Mouse (Mus musculus) heart, adult 2 months (tissue): ENCODE data around the gene Olfr657. TPM values are rescaled to one million over a fixed set of nuclear protein-coding genes. Genes with fewer than 3 reads are reported as not detected.

Experiments used
- DNase-seq, 2 experiments: peaks; one replicate each; pipeline ENCODE4 v3.0.0; 2021
- H3K27ac ChIP-seq: fragments of 200-600 bp; 2 replicates; pipeline ENCODE4 v1.8.1; 2022
- H3K27me3 ChIP-seq: fragments of 200-500 bp; 2 replicates; pipeline ENCODE4 v1.6.1; 2012; ENCODE audit warnings: mild to moderate bottlenecking, low read length, inconsistent platforms, mixed read lengths; ENCODE audit not compliant: control insufficient read depth, insufficient read depth
- H3K36me3 ChIP-seq: fragments of 200-500 bp; 2 replicates; pipeline ENCODE4 v1.6.1; 2012; ENCODE audit warnings: low read length, inconsistent platforms; ENCODE audit not compliant: control insufficient read depth, insufficient read depth
- H3K4me1 ChIP-seq: fragments of 200-500 bp; 2 replicates; pipeline ENCODE4 v1.6.1; 2011; ENCODE audit warnings: low read length; ENCODE audit not compliant: control insufficient read depth, insufficient read depth
- H3K4me3 ChIP-seq: fragments of 200-600 bp; 2 replicates; pipeline ENCODE4 v1.8.1; 2022
- H3K79me2 ChIP-seq: fragments of 200-500 bp; replicated peaks from 2 replicates; pipeline ENCODE4 v1.6.1; 2012; ENCODE audit warnings: mild to moderate bottlenecking, inconsistent platforms, low read length, moderate library complexity, mixed read lengths; ENCODE audit not compliant: control insufficient read depth, insufficient read depth
- H3K9ac ChIP-seq: fragments of 200-500 bp; 2 replicates; pipeline ENCODE4 v1.6.1; 2012; ENCODE audit warnings: low read depth, mild to moderate bottlenecking, control low read depth, inconsistent platforms, low read length, mixed read lengths
- CTCF ChIP-seq: fragments of 200-600 bp; IDR thresholded peaks from 2 replicates; pipeline ENCODE4 v1.8.1; 2022; ENCODE audit warnings: antibody characterized with exemption, mild to moderate bottlenecking, moderate library complexity
- EP300 ChIP-seq: fragments of 200-500 bp; IDR thresholded peaks from 2 replicates; pipeline ENCODE4 v1.6.1; 2011; ENCODE audit warnings: low read depth, low read length, control low read depth; ENCODE audit not compliant: insufficient read depth
- POLR2A ChIP-seq: fragments of 200-500 bp; IDR thresholded peaks from 2 replicates; pipeline ENCODE4 v1.6.1; 2011; ENCODE audit warnings: mild to moderate bottlenecking, low read depth, low read length, control low read depth; ENCODE audit not compliant: insufficient read depth
- WGBS: fragments of 180-500 bp; shearing (Covaris S2); methylation state at CpG from one replicate; pipeline ENCODE4 v1.1.7; 2018; 5-methylcytosine and 5-hydroxymethylcytosine counted together
- intact Hi-C: fragments of 180-260 bp; cut with DNase I; formaldehyde crosslinking; loops from one replicate; pipeline ENCODE4 v1.15.1; 2025
- polyA plus RNA-seq: library from polyadenylated mRNA; depleted of rRNA; stranded (reverse); fragments of >200 nt; gene quantifications from 2 replicates; pipeline ENCODE4 v1.2.3, GENCODE M21; 2012
- total RNA-seq, 2 experiments: library from RNA; stranded (reverse); gene quantifications; 2 replicates each; pipeline ENCODE4 v1.2.3; 2021

Olfr657 gene
- total and polyA plus RNA-seq, 3 experiments: not detected

GRCm38 (mm10) chr7:104601679-104602078, 22.9 kb upstream of the Olfr657 start, which contains the start of gene Olfr655:
Gene Olfr655 (minus strand): TSS chr7:104601779.
- no peaks in the 10 kb centered on the region for H3K27me3 ChIP-seq
- WGBS: 66% methylated on average over 2 of the region's 2 CpGs
- no peaks in the 10 kb centered on the region for H3K36me3 ChIP-seq
- TF ChIP-seq POLR2A (no peak), EP300 (no peak), CTCF (no peak)
- no peaks in the 10 kb centered on the region for H3K79me2 ChIP-seq
- intact Hi-C loops: no loop called here
- no peak for DNase-seq
- no peak within 1 kb of the TSS for H3K9ac ChIP-seq
- no peak within 1 kb of the TSS for H3K27ac ChIP-seq
- no peak within 1 kb of the TSS for H3K4me3 ChIP-seq
- no peaks in the 10 kb centered on the region for H3K4me1 ChIP-seq

GRCm38 (mm10) chr7:104603173-104603572, 21.4 kb upstream of the Olfr657 start:
- TF ChIP-seq POLR2A: no peak
- peak; percentile 74 for TF ChIP-seq CTCF
- Histone ChIP-seq H3K27ac (no peak overlapping the region), H3K36me3 (no peaks in the 10 kb centered on the region), H3K79me2 (no peaks in the 10 kb centered on the region), H3K27me3 (no peaks in the 10 kb centered on the region), H3K4me3 (no peak overlapping the region), H3K9ac (no peak overlapping the region), H3K4me1 (no peaks in the 10 kb centered on the region)
- 5% methylated on average over 3 of the region's 3 CpGs for WGBS
- intact Hi-C loops: no loop called here
- DNase-seq: peak; percentile 4 to 27

DNA sequence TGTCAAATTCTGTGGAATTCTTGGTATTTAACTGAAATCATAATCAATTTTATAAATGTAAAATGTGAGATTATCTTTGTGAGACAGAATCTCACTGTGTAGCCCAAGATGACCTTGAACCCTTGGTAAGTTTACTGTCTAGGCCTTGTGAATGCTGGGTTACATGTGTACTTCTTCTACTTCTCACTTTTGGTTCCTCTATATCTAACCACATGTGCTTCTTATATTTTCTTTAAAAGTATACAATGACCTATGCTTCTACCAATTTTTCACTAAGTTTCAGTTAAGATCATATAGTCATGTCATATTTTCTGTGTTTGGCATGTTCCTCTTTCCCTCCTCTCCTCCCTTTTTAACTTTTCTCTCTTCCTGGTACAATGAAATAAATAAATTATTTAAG, 19.9 kb upstream of the Olfr657 start:
- Histone ChIP-seq H3K79me2 (no peaks in the 10 kb centered on the region), H3K4me3 (no peak overlapping the region), H3K27ac (no peak overlapping the region), H3K27me3 (no peaks in the 10 kb centered on the region), H3K9ac (no peak overlapping the region), H3K4me1 (no peaks in the 10 kb centered on the region), H3K36me3 (no peaks in the 10 kb centered on the region)
- intact Hi-C loops: no loop called here
- no peak for DNase-seq
- no peak for TF ChIP-seq EP300
- TF ChIP-seq POLR2A: no peak
- no peak for TF ChIP-seq CTCF

DNA sequence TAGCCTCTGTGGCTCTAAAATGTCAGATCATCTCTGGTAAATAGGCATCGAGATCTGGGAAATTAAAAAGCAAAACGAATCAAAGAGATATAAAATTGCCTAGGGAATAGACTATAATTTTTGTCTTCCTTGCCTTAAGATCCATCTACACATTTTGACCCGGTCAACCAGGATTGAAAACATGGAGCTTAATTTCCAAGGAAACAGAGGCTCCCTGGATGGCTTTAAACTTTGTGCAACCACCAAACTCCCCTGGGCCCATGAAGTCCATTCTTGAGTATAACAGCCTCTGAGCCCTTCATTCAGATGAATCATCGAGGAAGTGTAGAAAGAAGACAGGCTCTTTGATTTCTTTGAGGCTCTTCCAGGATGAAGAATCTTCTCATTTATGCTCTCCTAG, 10.9 kb upstream of the Olfr657 start, which contains the start of gene Olfr656:
TSS of gene Olfr656 (plus strand) at position 301 of the 400 bp plus-strand sequence.
- Histone ChIP-seq H3K79me2 (no peaks in the 10 kb centered on the region), H3K27ac (no peak within 1 kb of the TSS), H3K9ac (no peak within 1 kb of the TSS), H3K4me3 (no peak within 1 kb of the TSS), H3K27me3 (no peaks in the 10 kb centered on the region), H3K4me1 (no peaks in the 10 kb centered on the region), H3K36me3 (no peaks in the 10 kb centered on the region)
- TF ChIP-seq EP300 (no peak), POLR2A (no peak), CTCF (no peak)
- DNase-seq: no peak
- 63% methylated on average over 4 of the region's 4 CpGs for WGBS
- intact Hi-C loops: no loop called here

DNA sequence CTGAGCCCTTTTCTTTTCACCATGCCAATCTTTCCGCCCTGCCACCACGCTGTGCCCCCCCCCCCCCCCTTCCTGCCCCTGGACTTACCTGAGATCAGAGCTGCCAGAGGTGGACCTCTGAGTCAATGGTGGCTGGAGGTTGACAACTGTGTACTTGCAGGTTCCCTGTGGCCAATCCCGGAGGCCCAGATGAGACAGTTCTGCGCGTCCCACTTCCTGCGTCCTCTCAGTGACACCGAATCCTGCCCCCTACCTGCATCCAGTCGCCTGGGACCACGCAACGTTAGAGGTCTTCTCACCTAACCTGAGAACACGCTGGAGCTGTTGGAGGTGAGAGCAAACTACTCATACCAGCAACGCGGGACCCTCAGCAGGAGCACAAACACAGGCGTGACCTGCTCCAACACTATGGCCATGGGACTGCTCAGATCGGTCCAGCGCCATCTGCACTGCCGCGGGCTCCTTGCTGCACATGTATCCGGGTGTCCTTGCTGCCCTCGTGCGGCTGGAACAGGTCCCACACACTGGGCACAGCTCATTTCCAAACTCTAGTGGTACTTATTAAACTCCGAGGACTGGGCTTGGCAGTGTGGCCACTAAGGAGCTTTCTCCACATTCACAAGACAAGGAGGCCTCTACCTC, 22.4 kb downstream of the Olfr657 start, which contains the start of gene Olfr658:
TSS of gene Olfr658 (minus strand) at position 465 of the 642 bp plus-strand sequence.
- WGBS: 24% methylated on average over 21 of the region's 22 CpGs
- Histone ChIP-seq H3K4me3 (no peak within 1 kb of the TSS), H3K27ac (no peak within 1 kb of the TSS), H3K79me2 (no peaks in the 10 kb centered on the region), H3K27me3 (no peaks in the 10 kb centered on the region), H3K4me1 (no peaks in the 10 kb centered on the region; the same call in 1 of the 2 replicates), H3K9ac (no peak within 1 kb of the TSS), H3K36me3 (no peaks in the 10 kb centered on the region)
- DNase-seq: peak; percentile 16 to 28
- TF ChIP-seq CTCF (peak; percentile 45), POLR2A (no peak)
- intact Hi-C loops: no loop called here

DNA sequence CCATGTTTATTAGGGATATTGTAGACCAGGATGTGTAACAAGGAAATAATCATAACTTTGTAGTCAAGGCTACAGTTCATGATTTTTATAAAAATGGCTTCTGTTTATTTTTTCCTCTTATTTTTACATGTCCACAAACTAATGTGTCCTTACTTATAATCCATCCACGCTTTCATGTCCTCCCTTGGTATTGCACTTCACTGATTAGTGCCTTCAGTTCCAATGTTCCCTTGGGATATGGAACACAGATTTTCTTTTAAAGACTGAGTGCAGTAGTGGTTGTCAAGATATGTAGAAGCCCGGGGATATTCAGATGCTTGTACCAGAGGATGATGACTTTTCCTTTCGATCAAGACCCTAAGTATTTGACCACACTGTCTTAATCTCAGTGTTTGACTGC, 41.9 kb downstream of the Olfr657 start, which contains the start of gene Olfr659:
TSS of gene Olfr659 (plus strand) at position 301 of the 400 bp plus-strand sequence.
- no peak within 1 kb of the TSS for H3K27ac ChIP-seq
- DNase-seq: no peak
- 67% methylated on average over 3 of the region's 3 CpGs for WGBS
- intact Hi-C loops: no loop called here
- TF ChIP-seq EP300 (no peak), POLR2A (no peak)
- no peaks in the 10 kb centered on the region for H3K79me2 ChIP-seq
- H3K4me1 ChIP-seq: no peaks in the 10 kb centered on the region
- H3K9ac ChIP-seq: no peak within 1 kb of the TSS
- no peaks in the 10 kb centered on the region for H3K36me3 ChIP-seq
- H3K27me3 ChIP-seq: no peaks in the 10 kb centered on the region
- H3K4me3 ChIP-seq: no peak within 1 kb of the TSS
